Mouse (Mus musculus): Measurements from ENCODE around the gene H13. TPM values are rescaled to one million over a fixed set of nuclear protein-coding genes. Genes with fewer than 3 reads are reported as not detected.

Gene H13
- polyA plus RNA-seq, 2 experiments, result 27.4 to 38.1 TPM

DNA sequence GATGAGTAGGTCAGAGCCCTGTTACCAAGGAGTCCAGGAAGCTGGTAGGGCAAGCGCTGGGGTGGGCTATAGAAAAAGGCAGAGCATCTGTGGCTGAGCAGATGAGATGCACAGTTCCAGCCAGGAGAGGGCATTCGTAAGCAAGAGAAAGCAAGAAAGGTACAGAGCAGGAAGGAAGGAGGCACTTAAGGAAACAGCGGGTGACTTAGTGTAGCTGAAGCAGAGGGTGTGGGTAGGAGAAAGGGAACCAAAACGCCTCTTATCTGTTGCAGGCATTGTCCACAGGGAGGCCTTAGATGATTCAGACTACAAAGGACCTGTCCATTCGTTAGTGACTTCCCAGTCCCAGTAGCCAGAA, 2.4 kb downstream of the H13 start:
- H3K27me3 ChIP-seq (ENCODE audit: control insufficient read depth, insufficient read depth, low read length), result no peaks in the 10 kb centered on the region
- H3K9me3 ChIP-seq (ENCODE audit: control insufficient read depth, low read length), result no peaks in the 10 kb centered on the region
- no peak overlapping the region for H3K9ac ChIP-seq (replicated peaks)
- TF ChIP-seq CTCF (IDR thresholded peaks at IDR 0.05; ENCODE audit: low read depth) (peak; percentile 66), EP300 (IDR thresholded peaks at IDR 0.05; ENCODE audit: low read depth) (no peak)
- DNase-seq (ENCODE audit: low read depth in 3 of 3, low spot score in 3 of 3) (peak in 1 of 3 experiments; percentile 50), ATAC-seq (ENCODE audit: insufficient read depth) (peak; percentile 42)
- H3K4me3 ChIP-seq (ENCODE audit: insufficient read depth in 1 of 2, low read depth in 2 of 2, low read length in 2 of 2), result peak overlapping the region in 1 of 2 experiments; percentile 91; a peak in 1 of 4 replicates
- H3K36me3 ChIP-seq (replicated peaks; ENCODE audit: control insufficient read depth, insufficient read depth, low read depth), result peaks cover 15% of the 10 kb centered on the region
- H3K27ac ChIP-seq, result no peak overlapping the region
- H3K4me1 ChIP-seq (replicated peaks; ENCODE audit: control insufficient read depth in 2 of 2, insufficient read depth in 2 of 2, low read length in 1 of 2), result peaks cover 14 to 22% of the 10 kb centered on the region in 2 experiments
- H3K4me2 ChIP-seq (ENCODE audit: low read depth), result peak overlapping the region; percentile 97
- WGBS (ENCODE audit: insufficient replicate concordance), result 10% methylated on average over 5 of the region's 5 CpGs

- Histone ChIP-seq H3K27me3 (ENCODE audit: control insufficient read depth, insufficient read depth, low read length) (no peaks in the 10 kb centered on the region), H3K36me3 (replicated peaks; ENCODE audit: control insufficient read depth, insufficient read depth, low read depth) (peaks cover 17% of the 10 kb centered on the region), H3K9me3 (ENCODE audit: control insufficient read depth, low read length) (no peaks in the 10 kb centered on the region), H3K9ac (replicated peaks) (no peak overlapping the region), H3K27ac (no peak overlapping the region), H3K4me1 (replicated peaks; ENCODE audit: control insufficient read depth in 2 of 2, insufficient read depth in 2 of 2, low read length in 1 of 2) (peaks cover 14 to 22% of the 10 kb centered on the region in 2 experiments), H3K4me2 (ENCODE audit: low read depth) (no peak overlapping the region), H3K4me3 (ENCODE audit: insufficient read depth in 1 of 2, low read depth in 2 of 2, low read length in 2 of 2) (no peak overlapping the region)
- DNase-seq (ENCODE audit: low read depth in 3 of 3, low spot score in 3 of 3) (no peak), ATAC-seq (ENCODE audit: insufficient read depth) (no peak)
- WGBS (ENCODE audit: insufficient replicate concordance), result 67% methylated on average over 12 of the region's 12 CpGs
- no peak for TF ChIP-seq EP300 (IDR thresholded peaks at IDR 0.05; ENCODE audit: low read depth)
- TF ChIP-seq CTCF (IDR thresholded peaks at IDR 0.05; ENCODE audit: low read depth), result no peak
These were observed 2.9 kb downstream of the H13 start for GRCm38 (mm10) chr2:152672166-152672565.

DNA sequence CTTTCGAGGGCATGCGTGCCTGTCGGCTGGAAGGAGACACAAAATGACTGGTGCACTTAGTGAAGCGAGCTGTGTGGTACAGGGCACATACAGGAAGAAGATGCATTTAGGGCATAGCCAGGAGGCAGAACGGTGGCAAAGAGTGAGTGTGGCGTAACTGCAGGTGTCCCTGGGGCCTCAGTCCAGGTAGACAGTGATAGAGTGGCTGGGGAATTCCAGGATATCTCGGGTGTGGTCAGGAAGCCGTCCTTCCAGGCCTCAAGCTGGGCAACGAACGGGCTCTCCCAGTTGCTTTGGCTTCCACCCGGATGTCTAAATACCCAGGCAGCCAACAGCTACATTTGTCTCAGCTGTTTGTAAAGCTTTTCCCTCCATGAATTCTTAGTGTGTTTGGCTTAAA, 4.9 kb downstream of the H13 start:
- DNase-seq (ENCODE audit: low read depth in 3 of 3, low spot score in 3 of 3) (no peak), ATAC-seq (ENCODE audit: insufficient read depth) (no peak)
- H3K9me3 ChIP-seq (ENCODE audit: control insufficient read depth, low read length), result no peaks in the 10 kb centered on the region
- peaks cover 26% of the 10 kb centered on the region for H3K36me3 ChIP-seq (replicated peaks; ENCODE audit: control insufficient read depth, insufficient read depth, low read depth)
- H3K27me3 ChIP-seq (ENCODE audit: control insufficient read depth, insufficient read depth, low read length), result no peaks in the 10 kb centered on the region
- peaks cover 14 to 22% of the 10 kb centered on the region in 2 experiments for H3K4me1 ChIP-seq (replicated peaks; ENCODE audit: control insufficient read depth in 2 of 2, insufficient read depth in 2 of 2, low read length in 1 of 2)
- H3K9ac ChIP-seq (replicated peaks), result no peak overlapping the region
- WGBS (ENCODE audit: insufficient replicate concordance), result 72% methylated on average over 11 of the region's 11 CpGs
- H3K4me2 ChIP-seq (ENCODE audit: low read depth), result no peak overlapping the region
- TF ChIP-seq EP300 (IDR thresholded peaks at IDR 0.05; ENCODE audit: low read depth) (no peak), CTCF (IDR thresholded peaks at IDR 0.05; ENCODE audit: low read depth) (no peak)
- H3K4me3 ChIP-seq (ENCODE audit: insufficient read depth in 1 of 2, low read depth in 2 of 2, low read length in 2 of 2), result no peak overlapping the region
- no peak overlapping the region for H3K27ac ChIP-seq

DNA sequence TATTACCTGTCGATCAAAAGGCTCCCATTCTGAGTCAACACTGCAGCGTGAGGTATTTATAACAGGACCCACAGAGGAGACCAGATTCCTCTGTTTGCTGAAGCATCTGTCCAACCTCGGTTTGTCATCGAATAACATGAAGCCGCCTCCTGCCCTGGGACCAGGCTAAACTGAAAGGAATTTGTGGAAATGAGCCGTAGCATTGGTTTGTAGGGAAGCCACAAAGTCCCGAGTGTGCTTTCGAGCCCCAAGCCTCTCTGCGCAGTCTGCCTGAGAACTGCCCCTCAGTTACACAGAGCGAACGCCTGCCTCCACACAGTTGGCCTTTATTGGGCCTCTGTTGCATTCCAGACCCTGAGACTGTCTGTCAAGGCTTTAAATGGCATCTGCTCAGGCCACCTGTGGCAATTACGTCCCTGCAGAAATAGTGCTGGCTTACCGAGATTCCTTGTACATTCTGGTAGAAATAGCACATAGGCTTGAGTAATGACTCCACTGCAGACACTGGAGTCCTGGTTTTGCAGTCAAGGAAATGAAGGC, 6.1 kb downstream of the H13 start:
- no peak overlapping the region for H3K4me2 ChIP-seq (ENCODE audit: low read depth)
- H3K4me1 ChIP-seq (replicated peaks; ENCODE audit: control insufficient read depth in 2 of 2, insufficient read depth in 2 of 2, low read length in 1 of 2), result peaks cover 11 to 19% of the 10 kb centered on the region in 2 experiments
- H3K27me3 ChIP-seq (ENCODE audit: control insufficient read depth, insufficient read depth, low read length), result no peaks in the 10 kb centered on the region
- no peaks in the 10 kb centered on the region for H3K9me3 ChIP-seq (ENCODE audit: control insufficient read depth, low read length)
- no peak overlapping the region for H3K9ac ChIP-seq (replicated peaks)
- TF ChIP-seq CTCF (IDR thresholded peaks at IDR 0.05; ENCODE audit: low read depth), result no peak
- no peak for TF ChIP-seq EP300 (IDR thresholded peaks at IDR 0.05; ENCODE audit: low read depth)
- H3K36me3 ChIP-seq (replicated peaks; ENCODE audit: control insufficient read depth, insufficient read depth, low read depth), result peaks cover 27% of the 10 kb centered on the region
- WGBS (ENCODE audit: insufficient replicate concordance), result 79% methylated on average over 13 of the region's 13 CpGs
- H3K27ac ChIP-seq, result no peak overlapping the region
- DNase-seq (ENCODE audit: low read depth in 3 of 3, low spot score in 3 of 3) (no peak), ATAC-seq (ENCODE audit: insufficient read depth) (no peak)
- no peak overlapping the region for H3K4me3 ChIP-seq (ENCODE audit: insufficient read depth in 1 of 2, low read depth in 2 of 2, low read length in 2 of 2)

GRCm38 (mm10) chr2:152678302-152678701, 9.0 kb downstream of the H13 start:
- Histone ChIP-seq H3K27ac (no peak overlapping the region), H3K4me3 (ENCODE audit: insufficient read depth in 1 of 2, low read depth in 2 of 2, low read length in 2 of 2) (no peak overlapping the region), H3K4me1 (replicated peaks; ENCODE audit: control insufficient read depth in 2 of 2, insufficient read depth in 2 of 2, low read length in 1 of 2) (no peaks in the 10 kb centered on the region), H3K9ac (replicated peaks) (no peak overlapping the region), H3K9me3 (ENCODE audit: control insufficient read depth, low read length) (no peaks in the 10 kb centered on the region), H3K27me3 (ENCODE audit: control insufficient read depth, insufficient read depth, low read length) (no peaks in the 10 kb centered on the region), H3K36me3 (replicated peaks; ENCODE audit: control insufficient read depth, insufficient read depth, low read depth) (peaks cover 51% of the 10 kb centered on the region), H3K4me2 (ENCODE audit: low read depth) (no peak overlapping the region)
- ATAC-seq (ENCODE audit: insufficient read depth), result no peak
- WGBS (ENCODE audit: insufficient replicate concordance), result 59% methylated on average over 3 of the region's 3 CpGs
- no peak for DNase-seq (ENCODE audit: low read depth in 3 of 3, low spot score in 3 of 3)
- TF ChIP-seq EP300 (IDR thresholded peaks at IDR 0.05; ENCODE audit: low read depth) (no peak), CTCF (IDR thresholded peaks at IDR 0.05; ENCODE audit: low read depth) (peak; percentile 68)

Measured in liver, embryonic 14.5 days (tissue).